Mouse (Mus musculus) cortical plate, adult 2 months (tissue): ENCODE results near the gene Fank1.

ENCODE experiments used
- CTCF ChIP-seq: fragments of 200-500 bp; IDR thresholded peaks from 2 replicates; pipeline ENCODE4 v1.5.1; 2011; ENCODE audit warnings: mild to moderate bottlenecking, control low read depth, low read length; ENCODE audit not compliant: insufficient read depth; ENCODE audit errors: extremely low read depth
- POLR2A ChIP-seq: fragments of 200-500 bp; IDR thresholded peaks from 2 replicates; pipeline ENCODE4 v1.6.1; 2011; ENCODE audit warnings: mild to moderate bottlenecking, low read length, control low read depth; ENCODE audit not compliant: insufficient read depth; ENCODE audit errors: extremely low read depth

DNA sequence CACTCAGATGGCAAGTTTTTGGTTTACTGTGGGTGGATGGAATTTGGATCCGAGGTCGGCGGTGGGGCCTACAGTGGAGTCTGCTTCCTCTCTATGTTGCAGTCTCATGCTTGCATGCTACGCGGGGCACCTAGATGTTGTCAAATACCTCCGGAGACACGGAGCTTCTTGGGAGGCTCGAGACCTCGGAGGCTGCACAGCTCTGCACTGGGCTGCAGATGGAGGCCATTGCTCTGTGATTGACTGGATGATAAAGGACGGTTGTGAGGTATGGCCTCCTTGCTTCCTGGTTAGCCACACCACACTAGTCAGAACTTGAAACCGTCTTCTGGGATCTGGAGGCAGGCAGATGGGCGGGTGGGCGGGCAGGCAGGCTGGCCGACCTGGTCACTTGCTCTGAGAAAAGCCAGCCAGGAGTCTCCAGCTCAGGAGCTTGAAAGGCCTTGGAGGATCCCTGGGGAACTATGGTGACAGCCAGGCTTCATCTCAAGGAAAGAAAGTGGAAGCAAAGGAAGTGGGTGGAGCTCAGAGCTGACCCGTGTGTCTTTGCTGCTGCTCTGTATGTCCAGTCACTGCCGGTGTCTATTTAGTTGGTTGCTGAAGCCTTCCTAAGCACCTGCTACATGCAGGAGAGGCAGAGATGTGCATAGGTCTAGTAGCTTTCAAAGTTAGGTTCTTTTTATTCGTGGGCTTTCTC, 100.1 kb downstream of the Fank1 start:
- TF ChIP-seq CTCF (no peak), POLR2A (no peak)
